Mouse (Mus musculus): ENCODE data around the gene Hist1h2bn.
"Not testable (repeated sequence)": the region's sequence is repeated elsewhere in the genome, so short reads cannot be mapped to it uniquely, and the experiment has no call there.

Hist1h2bn gene

DNA sequence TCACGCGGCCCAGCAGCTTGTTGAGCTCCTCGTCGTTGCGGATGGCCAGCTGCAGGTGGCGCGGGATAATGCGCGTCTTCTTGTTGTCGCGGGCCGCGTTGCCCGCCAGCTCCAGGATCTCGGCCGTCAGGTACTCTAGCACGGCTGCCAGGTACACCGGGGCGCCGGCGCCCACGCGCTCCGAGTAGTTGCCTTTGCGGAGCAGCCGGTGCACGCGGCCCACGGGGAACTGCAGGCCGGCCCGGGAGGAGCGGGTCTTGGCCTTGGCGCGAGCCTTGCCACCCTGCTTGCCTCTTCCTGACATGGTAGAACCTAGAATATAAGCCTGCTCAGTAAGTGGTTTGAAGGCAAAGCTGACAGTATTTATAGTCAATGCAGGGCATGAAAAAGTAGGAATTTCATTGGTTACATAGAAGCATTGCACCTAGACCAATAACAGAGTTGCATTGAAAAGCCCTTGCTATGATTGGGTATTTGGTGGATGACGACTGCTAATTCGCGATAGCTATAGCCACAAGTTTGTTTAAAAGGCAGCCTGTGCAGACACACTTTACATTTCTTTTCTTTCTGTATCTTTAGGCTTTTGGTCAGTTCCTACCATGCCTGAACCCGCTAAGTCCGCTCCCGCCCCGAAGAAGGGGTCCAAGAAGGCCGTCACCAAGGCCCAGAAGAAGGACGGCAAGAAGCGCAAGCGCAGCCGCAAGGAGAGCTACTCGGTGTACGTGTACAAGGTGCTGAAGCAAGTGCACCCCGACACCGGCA lies at the start of gene Hist1h2bn, which contains the start of gene Hist1h2ak:
TSS of gene Hist1h2bn (plus strand) at position 600 of the 762 bp plus-strand sequence.
TSS of gene Hist1h2ak (minus strand) at position 304 of the 762 bp plus-strand sequence.
- in situ Hi-C loops (cut with MseI, MboI) = not testable (repeated sequence)

DNA sequence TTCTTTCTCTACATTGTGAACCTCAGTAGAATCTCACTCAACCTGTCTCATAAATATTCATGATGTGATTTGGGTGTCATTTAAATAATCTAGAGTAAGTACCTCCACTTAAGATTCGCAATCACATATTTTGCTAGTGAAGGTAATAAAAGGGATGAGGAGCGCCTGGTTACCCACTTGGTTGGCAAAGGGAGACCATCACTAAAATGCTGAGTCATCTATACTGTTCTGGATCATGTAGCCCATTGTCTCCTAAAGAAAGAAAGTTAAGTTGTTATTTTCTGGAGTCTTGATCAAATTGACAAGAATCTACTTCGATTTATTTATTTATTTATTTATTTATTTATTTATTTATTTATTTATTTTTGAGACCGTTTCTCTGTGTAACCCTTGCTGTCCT lies 47.3 kb upstream of the Hist1h2bn start:
- in situ Hi-C loops (cut with MseI, MboI) = loop anchor here in 1 of 2 experiments (25.0 kb wide), 1 partner anchor 331 kb away; the partner anchor contains the start of genes Hist1h2ag, Hist1h2ah, Hist1h2bj and Hist1h2bk

DNA sequence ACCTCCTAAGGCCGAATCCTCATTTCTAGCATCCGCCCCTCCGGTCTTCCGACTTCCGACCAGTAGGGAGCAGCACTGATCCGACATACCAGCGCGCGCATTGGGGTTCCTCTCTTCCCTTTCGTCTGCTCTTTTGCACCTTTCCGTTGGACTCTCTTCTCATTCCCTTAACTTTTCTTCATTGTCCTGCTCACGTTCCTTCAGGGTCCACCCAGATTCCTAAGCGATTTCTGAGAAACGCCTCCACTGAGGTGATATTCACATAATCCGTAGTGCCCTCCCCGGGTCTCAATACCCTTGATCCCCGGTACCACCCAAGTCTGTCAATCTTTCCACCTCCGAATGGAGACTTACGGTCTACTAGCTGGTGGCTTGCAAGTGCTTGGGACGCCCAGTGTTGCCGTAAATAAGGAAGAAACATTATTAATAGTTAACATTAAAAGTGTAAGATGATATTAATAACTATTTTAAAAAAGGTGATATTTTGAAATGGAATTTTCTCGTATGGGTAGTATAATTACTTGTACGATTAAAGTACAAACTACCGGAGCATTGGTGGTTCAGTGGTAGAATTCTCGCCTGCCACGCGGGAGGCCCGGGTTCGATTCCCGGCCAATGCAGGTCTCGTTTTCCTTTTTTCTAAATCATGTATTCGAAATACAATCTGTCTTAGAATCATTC lies 43.8 kb upstream of the Hist1h2bn start:
- in situ Hi-C loops (cut with MseI, MboI) = loop anchor here in 1 of 2 experiments (25.0 kb wide), 1 partner anchor 327 kb away; the partner anchor contains the start of genes Hist1h2ag, Hist1h2ah, Hist1h2bj and Hist1h2bk

DNA sequence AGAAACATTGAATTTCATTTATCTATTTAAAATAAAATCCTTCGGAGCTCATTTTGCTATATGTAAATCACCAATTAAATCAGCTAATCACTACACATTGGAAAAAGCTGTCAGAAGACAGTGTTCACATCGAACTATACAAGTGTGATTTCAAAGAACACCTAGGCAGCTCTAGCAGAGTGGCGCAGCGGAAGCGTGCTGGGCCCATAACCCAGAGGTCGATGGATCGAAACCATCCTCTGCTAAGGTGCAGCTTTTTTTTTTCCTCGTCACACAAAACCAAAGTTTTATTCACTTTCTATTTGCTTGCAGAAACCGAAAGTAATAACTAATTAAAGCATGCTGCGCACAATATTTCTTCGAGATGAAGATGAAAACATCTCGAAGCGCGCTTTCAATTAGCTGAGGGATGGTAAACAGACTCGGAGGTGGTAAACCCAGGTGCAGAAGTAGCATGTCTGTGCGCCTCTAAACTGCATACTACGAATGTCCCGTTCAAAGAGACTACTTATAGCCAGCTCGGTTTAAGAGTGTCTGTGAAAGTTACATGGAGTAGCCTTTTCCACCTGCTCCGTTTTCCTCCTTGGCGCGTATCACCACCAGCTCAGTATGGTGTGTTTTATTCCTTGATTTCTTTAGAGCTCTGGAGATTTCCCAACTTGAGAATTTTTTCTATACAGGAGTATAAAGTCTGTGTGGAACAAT lies 43.0 kb upstream of the Hist1h2bn start:
- in situ Hi-C loops (cut with MseI, MboI) = loop anchor here in 1 of 2 experiments (25.0 kb wide), 1 partner anchor 326 kb away; the partner anchor contains the start of genes Hist1h2ag, Hist1h2ah, Hist1h2bj and Hist1h2bk

DNA sequence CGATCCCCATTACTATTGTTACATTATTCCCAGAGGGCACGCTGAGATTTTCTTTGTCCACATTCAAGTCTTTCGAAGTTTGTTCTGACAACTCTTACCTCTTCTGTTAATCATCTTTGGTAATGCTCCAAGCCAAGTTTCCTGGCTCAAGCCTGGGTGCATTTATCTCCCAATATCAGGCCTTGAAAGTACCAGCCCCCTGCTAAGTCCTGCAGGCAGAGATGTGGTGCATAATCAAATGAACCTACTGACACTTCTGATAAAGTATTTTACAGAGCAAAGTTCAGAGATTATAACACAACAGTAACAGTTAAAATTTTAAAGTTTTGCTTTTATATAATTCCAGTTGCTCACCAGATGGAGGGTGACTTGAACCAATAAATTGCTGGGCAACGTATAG lies 42.2 kb upstream of the Hist1h2bn start:
- in situ Hi-C loops (cut with MseI, MboI) = loop anchor here in 1 of 2 experiments (25.0 kb wide), 1 partner anchor 326 kb away; the partner anchor contains the start of genes Hist1h2ag, Hist1h2ah, Hist1h2bj and Hist1h2bk

DNA sequence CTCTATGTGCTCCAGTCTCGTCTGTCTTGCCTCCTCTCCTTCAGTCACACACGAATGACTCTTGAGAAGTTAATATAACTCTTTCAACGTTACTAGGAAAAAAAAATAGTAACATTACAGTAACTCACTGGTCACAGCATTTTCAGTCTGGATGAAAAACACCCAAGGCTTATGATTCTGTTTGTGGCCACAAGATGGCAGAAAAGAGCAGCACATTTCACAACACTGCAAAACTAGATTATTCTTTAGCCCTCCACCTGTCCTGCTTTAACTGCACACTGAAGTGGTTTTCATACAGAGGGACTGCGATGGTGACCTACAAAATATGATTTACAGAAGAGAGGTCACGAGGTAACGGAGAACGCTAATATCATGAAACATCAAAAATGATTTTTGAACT lies 39.2 kb upstream of the Hist1h2bn start:
- in situ Hi-C loops (cut with MseI, MboI) = loop anchor here in 1 of 2 experiments (25.0 kb wide), 1 partner anchor 323 kb away; the partner anchor contains the start of genes Hist1h2ag, Hist1h2ah, Hist1h2bj and Hist1h2bk

DNA sequence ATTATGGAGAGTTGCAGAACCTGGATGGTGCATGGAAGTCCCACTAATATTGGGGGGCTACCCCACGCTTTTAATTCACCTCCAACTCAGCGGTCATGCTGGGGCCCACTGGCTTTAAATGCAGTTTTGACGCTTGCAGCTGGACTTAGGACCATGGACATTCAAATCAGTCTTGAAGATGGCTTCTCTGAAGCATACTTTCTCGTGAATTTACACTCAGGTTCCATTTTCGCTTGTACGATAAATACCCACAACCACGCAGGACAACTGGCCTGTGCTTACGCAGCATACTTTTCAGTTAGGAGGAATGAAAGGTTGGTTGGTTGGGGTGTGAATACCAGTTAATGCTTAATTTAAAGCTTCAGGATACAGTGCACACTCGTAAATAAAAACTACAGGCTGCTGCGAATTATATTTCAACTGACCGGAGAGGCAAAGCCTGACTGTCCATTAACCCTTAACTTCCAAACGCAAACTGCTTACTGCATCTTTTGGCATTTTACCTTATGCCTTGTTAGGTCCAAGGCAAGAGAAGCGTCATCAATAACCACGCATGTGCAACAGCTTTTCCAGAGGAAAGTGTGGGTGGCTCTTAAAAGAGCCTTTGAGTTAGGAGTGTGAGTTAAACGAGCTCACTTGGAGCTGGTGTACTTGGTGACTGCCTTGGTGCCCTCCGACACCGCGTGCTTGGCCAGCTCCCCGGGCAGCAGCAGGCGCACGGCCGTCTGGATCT lies 38.6 kb upstream of the Hist1h2bn start:
- in situ Hi-C loops (cut with MseI, MboI) = loop anchor here in 1 of 2 experiments (25.0 kb wide), 1 partner anchor 322 kb away; the partner anchor contains the start of genes Hist1h2ag, Hist1h2ah, Hist1h2bj and Hist1h2bk

DNA sequence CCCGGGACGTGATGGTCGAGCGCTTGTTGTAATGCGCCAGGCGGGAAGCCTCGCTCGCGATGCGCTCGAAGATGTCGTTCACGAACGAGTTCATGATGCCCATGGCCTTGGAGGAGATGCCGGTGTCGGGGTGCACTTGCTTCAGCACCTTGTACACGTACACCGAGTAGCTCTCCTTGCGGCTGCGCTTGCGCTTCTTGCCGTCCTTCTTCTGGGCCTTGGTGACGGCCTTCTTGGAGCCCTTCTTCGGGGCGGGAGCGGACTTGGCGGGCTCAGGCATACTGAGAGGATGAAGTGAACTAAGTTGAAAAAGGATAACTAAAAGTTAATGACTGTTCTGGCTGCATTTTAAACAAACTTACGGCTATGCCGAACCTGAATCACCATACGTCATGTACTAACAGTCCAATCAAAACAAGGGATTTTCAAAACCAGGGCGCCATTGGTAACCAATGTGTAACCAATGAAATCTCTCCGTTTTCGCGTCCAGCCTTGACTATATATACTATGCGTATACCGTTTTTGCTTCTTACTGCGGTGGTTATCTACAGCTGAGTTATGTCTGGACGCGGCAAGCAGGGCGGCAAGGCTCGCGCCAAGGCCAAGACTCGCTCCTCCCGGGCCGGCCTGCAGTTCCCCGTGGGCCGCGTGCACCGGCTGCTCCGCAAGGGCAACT lies 37.9 kb upstream of the Hist1h2bn start, which contains the start of the genes Hist1h2bl and Hist1h2ai:
TSS of gene Hist1h2bl (minus strand) at position 280 of the 676 bp plus-strand sequence.
TSS of gene Hist1h2ai (plus strand) at position 559 of the 676 bp plus-strand sequence.
- in situ Hi-C loops (cut with MseI, MboI) = loop anchor here in 1 of 2 experiments (25.0 kb wide), 1 partner anchor 321 kb away; the partner anchor contains the start of genes Hist1h2ag, Hist1h2ah, Hist1h2bj and Hist1h2bk

DNA sequence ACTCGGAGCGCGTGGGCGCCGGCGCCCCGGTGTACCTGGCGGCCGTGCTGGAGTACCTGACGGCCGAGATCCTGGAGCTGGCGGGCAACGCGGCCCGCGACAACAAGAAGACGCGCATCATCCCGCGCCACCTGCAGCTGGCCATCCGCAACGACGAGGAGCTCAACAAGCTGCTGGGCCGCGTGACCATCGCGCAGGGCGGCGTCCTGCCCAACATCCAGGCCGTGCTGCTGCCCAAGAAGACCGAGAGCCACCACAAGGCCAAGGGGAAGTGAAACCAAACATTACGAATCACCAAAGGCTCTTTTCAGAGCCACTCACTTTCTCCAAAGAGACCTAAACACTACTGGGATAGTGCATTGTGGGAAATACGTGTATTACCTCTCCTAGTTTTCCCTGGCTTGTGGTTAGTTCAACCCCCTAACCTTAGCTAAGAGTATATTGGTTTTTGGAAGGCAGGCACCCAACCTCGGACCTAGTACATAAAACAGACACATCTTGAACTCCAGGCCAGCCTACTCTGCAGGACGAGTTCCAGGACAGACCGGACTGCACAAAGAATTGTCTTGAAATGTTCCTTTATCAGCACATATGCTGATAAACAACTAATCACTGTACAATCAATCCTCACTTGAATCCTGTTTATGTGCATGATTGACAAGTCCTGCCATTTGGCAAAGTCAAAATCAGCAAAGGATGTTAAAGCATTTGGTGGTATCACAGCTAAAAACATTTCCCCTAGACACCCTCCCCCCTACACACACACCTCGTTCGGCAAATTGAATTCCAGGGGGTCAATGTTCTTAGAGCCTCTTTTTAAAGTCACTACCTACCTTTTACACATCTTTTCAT lies 37.2 kb upstream of the Hist1h2bn start:
- in situ Hi-C loops (cut with MseI, MboI) = loop anchor here in 1 of 2 experiments (25.0 kb wide), 1 partner anchor 321 kb away; the partner anchor contains the start of genes Hist1h2ag, Hist1h2ah, Hist1h2bj and Hist1h2bk

DNA sequence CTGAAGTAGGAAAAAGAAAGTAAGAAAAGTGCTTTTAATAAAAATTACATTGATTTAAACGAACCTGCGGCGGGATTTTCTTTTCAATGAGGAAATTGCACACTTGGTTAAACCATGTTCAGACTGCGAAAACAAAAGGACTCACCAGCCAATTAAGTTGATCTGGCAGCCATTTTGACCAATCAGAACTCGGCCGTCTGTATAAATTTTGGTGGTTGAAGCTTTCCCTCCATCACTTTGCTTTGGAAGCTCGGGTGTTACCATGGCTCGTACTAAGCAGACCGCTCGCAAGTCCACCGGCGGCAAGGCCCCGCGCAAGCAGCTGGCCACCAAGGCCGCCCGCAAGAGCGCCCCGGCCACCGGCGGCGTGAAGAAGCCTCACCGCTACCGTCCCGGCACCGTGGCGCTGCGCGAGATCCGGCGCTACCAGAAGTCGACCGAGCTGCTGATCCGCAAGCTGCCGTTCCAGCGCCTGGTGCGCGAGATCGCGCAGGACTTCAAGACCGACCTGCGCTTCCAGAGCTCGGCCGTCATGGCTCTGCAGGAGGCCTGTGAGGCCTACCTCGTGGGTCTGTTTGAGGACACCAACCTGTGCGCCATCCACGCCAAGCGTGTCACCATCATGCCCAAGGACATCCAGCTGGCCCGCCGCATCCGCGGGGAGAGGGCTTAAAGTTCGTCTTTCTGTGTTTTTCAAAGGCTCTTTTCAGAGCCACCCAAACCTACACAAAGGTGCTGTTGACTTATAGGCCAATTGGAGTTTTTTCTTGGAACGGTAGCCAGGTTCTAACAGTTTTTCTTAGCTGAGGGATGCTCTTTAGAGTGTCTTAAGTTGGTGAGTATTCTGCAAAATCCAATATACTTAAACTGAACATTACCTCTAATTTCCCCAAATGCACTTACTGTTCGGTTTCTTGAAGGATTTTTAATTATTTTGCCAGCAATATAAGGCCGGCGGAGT lies 36.2 kb upstream of the Hist1h2bn start, which contains the start of gene Hist1h3h:
TSS of gene Hist1h3h (plus strand) at position 263 of the 961 bp plus-strand sequence.
- in situ Hi-C loops (cut with MseI, MboI) = loop anchor here in 1 of 2 experiments (25.0 kb wide), 1 partner anchor 320 kb away; the partner anchor contains the start of genes Hist1h2ag, Hist1h2ah, Hist1h2bj and Hist1h2bk

DNA sequence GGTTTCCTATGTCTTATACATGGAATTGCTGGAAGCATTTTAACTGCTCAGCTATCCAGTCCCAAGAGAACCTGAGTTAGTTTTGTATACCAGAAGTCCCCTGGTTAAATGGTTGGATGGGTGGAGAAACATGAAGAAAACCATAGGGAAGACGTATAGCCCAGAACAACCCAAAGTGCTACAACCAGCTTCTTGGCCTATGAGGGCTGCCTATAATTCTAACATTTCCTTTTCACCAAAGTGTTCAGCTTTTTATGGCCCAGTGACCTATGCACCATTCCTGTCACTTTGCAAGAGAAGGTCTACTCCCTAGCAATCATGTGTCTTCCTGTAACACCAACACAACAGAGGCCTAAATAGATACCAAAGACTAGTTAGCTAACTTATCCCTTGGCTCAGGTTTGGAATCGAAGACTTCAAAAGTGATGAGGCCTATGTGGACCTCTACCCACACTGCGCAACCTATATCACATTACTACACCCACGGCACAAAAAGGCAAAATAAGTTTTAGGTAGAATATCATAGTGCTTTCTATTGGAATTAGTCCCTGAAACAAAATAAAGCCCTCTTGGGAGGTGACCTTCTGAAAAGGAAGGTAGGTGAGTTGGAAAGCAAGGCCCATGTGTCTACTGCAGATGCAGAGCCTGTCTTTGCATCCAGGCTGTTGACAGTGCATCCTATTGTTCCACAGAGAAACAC lies 35.4 kb upstream of the Hist1h2bn start:
- in situ Hi-C loops (cut with MseI, MboI) = loop anchor here in 1 of 2 experiments (25.0 kb wide), 1 partner anchor 319 kb away; the partner anchor contains the start of genes Hist1h2ag, Hist1h2ah, Hist1h2bj and Hist1h2bk

DNA sequence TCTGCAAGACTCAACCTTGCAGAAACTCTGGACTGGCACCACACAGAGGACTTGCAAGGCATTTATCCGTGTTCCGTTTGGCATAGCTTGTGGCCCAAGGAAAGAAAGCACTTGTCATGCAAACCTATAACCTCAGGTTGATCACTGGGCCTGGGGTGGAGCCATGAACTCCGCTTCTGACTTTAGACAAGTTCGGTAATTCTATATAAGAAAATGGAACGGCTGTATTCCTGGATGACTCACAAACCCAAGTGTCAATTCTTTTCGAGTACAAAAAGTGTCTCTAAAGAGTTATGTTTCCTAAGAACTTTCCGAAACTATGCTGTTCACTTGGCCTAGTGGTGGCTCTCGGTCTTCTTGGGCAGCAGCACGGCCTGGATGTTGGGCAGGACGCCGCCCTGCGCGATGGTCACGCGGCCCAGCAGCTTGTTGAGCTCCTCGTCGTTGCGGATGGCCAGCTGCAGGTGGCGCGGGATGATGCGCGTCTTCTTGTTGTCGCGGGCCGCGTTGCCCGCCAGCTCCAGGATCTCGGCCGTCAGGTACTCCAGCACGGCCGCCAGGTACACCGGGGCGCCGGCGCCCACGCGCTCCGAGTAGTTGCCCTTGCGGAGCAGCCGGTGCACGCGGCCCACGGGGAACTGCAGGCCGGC lies 32.7 kb upstream of the Hist1h2bn start:
- in situ Hi-C loops (cut with MseI, MboI) = loop anchor here in 1 of 2 experiments (25.0 kb wide), 1 partner anchor 316 kb away; the partner anchor contains the start of genes Hist1h2ag, Hist1h2ah, Hist1h2bj and Hist1h2bk

DNA sequence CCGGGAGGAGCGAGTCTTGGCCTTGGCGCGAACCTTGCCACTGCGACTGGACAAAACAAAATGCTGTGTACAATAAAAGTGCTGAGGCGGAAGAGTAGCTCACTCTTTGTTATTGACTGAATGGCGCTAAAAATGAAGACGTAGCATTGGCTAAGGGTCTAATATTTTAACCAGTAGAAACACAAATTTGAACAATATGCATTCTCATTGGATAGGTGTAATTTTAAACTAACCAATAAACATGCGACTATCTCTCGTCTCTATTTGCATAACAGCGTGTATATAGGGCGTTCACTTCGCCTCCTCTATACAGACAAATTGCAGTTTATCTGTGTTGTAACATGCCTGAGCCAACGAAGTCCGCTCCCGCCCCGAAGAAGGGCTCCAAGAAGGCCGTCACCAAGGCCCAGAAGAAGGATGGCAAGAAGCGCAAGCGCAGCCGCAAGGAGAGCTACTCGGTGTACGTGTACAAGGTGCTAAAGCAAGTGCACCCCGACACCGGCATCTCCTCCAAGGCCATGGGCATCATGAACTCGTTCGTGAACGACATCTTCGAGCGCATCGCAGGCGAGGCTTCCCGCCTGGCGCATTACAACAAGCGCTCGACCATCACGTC lies 32.1 kb upstream of the Hist1h2bn start, which contains the start of gene Hist1h2bm:
TSS of gene Hist1h2bm (plus strand) at position 288 of the 616 bp plus-strand sequence.
- in situ Hi-C loops (cut with MseI, MboI) = loop anchor here in 1 of 2 experiments (25.0 kb wide), 1 partner anchor 315 kb away; the partner anchor contains the start of genes Hist1h2ag, Hist1h2ah, Hist1h2bj and Hist1h2bk

DNA sequence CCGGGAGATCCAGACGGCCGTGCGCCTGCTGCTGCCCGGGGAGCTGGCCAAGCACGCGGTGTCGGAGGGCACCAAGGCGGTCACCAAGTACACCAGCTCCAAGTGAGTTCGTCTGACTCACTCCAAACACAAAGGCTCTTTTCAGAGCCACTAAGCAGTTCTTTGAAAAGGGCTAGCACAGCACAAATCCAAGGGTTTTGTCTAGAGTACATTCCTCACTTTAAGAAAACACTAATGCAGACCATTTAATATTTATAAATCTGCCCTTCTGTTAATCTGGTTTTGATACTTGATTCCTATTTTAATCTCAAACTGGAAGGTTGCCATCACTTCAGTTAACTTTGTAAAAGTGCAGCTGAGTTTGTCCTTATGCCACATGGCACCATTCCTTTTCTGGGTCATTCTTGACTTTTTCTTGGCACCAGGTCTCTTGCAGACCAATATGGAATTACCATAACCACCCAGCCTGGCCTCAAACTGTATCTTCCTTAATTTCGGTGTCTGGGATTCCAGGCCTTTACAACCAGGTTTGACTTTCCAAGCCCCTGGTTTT lies 31.5 kb upstream of the Hist1h2bn start:
- in situ Hi-C loops (cut with MseI, MboI) = loop anchor here in 1 of 2 experiments (25.0 kb wide), 1 partner anchor 315 kb away; the partner anchor contains the start of genes Hist1h2ag, Hist1h2ah, Hist1h2bj and Hist1h2bk

Data from mouse trophoblast stem cell (cell line).